Mouse (Mus musculus) lung, postnatal 4 days (tissue): ENCODE measurements around the gene Cttnbp2nl.

Source experiments
- DNase-seq, 2 experiments: peaks; one replicate each; pipeline ENCODE4 v3.0.0; 2021

Gene Cttnbp2nl

DNA sequence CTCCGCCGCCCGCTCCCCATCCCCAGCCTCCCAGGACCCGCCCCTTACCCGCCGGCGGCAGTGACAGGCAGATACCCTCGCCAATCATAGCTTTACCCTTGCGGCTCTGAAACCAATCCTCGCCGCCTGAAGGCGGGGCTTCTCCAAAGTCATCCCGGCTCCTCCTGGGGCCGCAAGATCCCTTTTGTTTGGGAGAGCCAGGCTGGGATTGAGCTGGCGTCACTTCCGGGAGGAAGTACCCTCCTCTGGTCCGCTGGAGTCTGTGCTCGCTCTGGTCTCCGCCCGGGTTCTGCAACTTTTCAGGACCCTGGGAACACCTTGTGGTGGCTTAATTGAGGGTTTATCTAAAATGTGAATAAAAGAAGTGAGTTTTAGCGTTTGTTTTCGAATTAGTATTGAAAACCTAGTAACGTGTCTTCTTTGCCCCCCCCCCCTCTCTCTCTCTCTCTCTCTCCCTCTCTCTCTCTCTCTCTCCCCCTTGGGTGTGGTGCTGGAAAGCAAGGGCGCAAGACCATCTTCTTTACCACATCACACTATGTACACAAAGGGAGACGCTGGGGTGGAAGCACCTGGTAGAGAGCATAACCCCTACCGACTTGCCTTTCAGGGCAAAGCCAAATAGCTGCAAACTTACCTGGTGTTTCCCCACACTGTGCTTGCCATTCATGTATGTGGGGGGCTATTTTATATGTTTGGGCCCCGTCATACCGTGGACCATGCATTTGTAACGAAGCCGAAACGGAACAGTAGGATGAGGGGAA, at the start of gene Cttnbp2nl:
Gene Cttnbp2nl, minus strand, starts transcription at position 210 of the 761 bp plus-strand sequence.
- peak; percentile 98 to 99 for DNase-seq

DNA sequence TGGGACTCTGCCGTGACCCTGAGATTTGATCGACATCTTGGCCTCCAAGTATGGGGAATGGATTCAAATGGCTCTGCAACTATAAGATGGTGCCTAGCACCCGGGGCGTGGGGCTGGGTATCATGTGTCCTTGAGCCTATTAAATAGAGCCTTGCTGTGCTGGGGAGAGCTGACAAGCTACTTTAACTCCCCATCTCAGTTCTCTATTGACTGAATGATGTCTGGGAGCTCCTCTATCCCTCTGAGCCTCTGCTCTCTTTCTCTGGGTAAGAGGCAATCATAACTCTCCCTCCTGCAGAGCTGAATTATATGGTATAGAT, 47.3 kb upstream of the Cttnbp2nl start:
- no peak for DNase-seq

DNA sequence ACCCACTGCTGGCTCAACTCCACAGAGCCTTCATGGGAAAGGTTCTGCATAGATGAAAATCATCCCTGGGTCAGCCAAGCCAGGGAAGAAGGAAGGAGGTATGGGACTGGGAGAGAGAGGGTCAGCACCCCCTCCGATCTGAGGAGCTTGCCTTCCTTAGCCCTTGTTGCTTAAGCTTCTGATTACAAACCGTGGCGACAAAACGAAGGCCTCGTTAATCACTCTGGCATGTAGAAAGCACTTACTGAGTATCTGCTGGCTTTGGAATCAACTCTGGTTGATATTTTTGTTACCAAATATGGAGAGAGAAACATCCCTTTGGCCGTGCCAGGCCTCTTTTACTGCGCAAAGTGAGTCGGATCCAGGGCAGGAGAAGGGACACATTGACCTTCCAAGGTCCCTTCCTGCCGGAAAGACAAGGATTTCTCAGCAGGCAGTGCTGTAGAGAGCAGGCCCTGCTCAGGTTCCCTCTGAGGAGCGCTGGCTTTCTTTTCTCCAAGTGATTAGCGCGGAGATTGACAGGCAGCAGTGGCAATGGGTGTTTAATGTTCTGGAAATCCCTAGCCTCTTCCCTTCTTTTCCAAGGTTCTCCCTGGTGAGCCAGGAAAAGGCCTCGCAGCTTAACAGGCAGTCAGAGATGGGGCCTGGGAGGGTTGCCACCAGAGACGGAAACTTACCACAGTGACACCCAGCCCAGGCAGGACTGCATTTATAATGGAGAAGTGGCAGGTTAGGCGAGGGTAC, 46.8 kb upstream of the Cttnbp2nl start:
- no peak for DNase-seq

DNA sequence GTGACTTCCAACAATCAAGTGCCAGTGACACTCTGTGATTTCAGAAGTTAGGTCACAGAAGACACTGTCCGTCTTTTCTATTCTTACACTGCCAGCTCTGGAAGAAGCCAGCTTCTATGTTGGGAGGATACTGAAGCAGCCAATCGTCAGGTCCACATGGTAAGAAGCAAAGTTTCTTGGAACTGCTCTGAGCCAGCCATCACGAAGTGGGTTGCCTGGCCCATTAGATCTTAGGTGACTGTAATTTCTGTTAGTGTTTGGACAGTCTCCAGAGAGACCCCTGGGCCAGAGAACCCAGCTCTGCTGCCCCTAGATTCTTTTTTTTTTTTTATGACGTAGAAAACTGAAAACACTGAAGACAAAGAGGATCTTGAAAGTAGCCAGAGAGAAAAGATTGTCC, 44.6 kb upstream of the Cttnbp2nl start:
- no peak for DNase-seq

DNA sequence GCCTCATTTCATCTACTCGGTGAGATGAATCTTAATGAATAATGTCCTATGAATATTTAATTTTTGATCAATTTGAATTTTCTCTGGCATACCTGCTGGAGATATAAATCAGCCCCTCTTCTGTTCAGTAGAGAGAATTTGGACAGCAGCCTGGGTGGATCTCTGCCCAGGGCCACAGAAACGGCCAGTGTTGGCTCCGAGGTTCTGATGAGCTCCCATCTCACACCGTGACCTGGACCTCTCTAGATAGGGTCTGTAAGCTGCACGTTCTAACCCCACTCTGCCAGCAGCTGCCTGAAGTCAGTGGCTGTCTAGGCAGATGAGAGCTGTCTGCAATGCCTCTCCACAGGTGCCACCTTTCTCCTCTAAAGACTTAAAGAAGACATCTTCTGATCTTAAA, 42.1 kb upstream of the Cttnbp2nl start:
- no peak for DNase-seq

DNA sequence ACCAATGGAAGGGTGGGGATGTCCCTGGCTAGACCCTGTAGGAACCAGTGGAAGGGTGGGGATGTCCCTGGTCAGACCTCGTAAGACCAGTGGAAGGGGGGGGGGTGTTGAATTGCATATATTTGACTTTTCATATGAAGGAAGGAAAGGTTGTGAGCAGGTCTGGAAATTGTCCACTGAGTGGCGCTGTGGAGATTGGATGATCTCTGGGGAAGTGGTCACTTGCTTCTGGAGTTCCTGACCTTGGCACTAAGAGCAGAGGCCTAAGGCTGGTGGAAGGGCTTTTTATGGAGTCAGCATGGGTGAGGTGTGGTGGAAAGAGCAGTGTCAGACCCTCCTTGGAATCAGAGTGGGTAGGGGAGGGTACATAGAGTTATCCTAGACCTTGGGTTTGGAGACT, 41.5 kb upstream of the Cttnbp2nl start:
- no peak for DNase-seq

DNA sequence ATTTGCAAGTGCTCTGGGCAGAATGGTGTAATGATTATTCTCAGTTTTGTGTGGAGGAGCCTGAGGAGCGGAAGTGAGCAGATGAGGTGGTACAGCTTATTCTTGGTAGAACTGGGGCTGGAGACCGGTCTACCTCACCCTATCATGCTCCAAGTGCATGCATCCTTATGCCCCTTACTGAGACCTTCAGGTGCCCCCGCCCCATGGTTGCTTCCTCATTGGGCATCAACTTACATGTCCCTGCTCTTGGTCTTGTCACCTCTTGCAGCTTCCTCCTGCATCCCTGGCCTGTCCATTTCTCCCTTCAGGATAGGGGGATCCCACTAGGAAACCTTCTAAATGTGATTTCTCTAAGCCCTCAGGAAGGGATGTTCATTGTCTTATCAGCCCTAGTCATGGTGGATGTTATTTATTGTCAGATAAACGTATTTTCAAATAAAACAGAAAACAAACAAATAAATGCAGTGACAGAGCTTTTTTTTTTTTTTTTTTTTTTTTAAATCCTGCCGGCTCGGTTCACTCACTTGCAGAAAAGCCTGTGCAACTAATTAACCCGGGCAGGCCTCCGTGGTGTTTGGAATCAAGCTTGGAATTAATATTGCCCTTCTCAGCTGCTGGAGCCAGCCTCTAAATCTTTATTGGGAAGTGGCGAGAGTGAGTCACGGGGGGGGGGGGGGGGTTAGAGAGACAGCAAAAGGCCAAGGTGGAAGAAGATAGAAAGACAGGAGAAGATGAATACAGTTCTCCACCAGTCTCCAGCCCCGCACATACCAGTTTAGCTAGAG, 40.0 kb upstream of the Cttnbp2nl start:
- no peak for DNase-seq

DNA sequence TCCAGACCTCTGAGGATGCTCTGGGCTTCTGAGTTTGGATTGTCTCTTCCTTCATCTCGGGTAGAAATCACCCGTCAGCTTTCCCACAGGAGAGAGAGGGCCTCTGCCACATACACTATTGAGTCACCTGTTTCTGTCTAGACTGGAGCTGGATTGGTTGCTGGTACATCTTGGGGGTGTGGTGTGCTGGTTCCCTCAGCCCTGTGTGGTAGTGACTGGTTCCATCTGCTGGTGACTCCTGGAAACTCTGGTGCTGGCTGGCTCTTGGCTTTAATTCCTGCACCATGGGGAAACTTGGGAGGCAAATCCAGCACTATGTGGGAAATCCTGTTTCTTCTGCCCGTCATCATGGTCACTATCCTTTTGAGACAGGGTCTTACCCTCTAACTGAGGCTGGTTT, 38.0 kb upstream of the Cttnbp2nl start:
- DNase-seq: peak; percentile 49 to 67

DNA sequence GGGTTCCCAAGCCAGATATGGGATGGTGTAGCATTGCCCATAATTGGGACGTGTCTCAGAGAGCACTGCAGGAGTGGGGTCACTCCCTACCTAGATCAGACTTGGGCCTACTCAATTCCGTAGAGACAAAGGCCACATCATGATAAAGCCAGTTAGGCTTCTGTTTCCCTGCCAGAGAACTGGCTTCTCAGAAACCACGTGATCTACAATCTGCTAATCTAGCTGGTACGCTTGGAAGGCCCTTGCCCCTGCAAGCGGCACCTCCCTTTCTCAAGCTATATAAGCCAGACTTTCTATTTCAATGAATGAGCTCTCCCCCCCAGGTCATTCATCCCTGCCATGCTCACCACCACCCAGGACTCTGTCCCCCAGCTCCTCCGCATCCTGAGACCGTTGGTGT, 37.2 kb upstream of the Cttnbp2nl start:
- no peak for DNase-seq

DNA sequence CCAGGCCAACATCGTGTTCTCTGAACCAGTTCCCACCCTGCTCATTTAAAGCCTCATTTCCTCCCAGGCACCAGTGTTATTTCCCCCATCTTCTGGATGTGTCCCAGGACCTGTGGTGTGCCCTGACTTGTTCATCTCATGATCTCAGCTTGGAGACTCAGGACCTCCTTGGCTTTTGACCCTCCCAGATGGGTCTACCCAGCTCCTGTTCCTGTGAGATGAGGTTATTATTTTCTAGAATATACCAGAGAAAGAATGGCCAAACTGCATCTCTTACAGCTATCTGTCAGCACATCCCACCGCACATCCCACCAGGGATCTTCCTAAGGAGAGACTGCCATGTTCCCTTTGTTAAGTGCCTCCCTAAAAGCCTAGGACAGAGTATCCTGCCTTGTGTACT, 35.7 kb upstream of the Cttnbp2nl start:
- no peak for DNase-seq

DNA sequence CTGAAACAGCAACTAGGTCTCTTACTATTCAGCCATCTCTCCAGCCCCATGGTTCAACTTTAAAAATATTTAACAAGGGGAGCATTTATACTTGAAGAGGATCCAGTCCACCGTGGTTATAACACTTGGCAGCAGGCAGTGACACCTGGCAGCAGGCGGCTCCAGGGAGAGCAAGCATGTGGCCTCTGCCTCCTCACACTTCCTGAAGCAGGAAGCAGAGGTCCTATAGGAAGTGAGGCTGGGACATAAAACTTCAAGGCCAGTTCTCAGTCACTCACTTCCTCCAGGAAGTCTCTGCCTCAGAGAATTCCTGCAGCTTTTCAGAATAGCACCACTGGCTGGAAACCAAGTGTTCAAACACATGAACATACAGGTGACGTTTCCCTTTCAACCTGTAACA, 34.4 kb upstream of the Cttnbp2nl start:
- DNase-seq: peak in 1 of 2 experiments; percentile 34

DNA sequence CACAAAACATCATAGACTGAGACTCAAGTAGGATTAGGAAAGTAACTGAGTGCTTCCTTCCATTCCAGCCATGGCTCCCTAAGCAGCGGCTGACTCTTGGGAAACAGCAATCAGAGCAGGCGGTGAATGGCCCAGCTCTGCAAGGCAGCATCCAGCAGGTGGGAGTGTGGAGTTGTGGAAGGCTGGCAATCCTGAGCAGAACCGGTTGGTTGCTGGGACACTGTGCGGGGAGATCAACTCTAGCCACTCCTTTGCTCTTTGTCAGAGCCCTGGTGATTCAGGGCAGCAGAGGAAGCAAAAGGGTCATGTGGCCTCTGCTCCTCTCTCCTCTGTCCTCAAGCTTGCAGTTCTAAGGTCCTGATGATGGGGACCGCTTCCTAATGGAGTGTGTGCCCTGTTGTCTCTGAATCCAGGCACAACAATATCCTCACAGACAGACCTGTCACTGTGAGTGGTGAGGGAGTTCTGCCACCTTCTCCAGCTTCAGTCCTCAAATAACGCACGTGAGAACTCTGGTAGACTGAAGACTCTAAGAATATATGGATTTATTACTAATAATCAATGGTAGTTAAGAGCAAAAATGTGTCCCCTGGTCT, 25.4 kb upstream of the Cttnbp2nl start:
- DNase-seq: peak; percentile 77 to 82

DNA sequence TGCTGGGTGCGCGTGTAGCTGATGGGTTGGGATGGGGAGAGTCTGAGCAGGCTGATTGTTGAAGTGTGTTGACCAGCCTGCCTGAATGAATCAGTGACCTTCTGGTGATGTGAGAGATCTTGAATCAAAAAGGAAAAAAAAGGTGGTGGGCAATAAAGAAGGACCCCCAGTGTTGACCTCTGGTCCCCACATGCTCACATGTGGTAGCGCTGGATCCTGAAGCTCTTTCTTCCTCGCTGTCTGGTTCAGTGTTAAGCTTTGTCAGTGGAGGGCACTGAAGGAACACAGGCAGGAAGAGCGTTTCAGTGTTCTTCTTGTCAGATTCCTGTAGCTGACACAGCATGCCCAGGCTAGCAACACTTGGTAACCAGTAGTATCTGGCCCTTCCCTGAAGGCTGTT, 22.9 kb upstream of the Cttnbp2nl start:
- DNase-seq: no peak

DNA sequence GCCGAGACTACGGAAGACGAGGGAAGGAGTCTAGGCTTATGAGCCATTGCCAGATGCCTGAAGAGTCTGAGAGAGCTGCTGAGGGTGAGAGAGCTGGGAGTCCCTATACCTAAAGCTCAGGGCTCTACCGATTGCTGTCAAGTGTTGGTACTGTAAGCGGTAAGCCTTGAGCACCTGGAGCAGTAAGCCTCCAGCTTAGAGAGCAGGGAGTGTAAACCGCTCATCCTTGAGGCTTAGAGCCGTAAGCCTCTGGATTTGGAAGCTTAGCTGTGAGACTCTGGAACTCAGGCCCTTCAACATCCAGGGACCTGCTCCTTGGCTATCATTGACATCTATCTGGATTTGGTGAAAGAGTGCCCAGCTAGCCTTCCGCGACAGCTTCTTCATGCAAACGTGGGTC, 19.6 kb upstream of the Cttnbp2nl start:
- DNase-seq: no peak

DNA sequence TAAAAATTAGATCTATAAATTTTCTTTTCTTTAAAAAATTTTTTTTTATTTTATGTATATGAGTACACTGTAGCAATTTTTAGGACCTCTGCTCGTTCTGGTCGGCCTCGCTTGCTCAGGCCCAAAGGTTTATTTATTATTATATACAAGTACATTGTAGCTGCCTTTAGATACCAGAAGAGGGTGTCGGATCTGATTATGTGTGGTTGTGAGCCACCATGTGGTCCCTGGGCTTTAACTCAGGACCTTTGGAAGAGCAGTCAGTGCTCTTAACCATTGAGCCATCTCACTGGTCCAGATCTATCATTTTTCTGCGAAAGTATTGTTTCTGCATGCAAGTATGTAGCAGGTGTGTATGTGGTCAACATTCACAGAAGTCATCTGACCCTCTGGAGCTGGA, 18.3 kb upstream of the Cttnbp2nl start:
- DNase-seq: no peak

DNA sequence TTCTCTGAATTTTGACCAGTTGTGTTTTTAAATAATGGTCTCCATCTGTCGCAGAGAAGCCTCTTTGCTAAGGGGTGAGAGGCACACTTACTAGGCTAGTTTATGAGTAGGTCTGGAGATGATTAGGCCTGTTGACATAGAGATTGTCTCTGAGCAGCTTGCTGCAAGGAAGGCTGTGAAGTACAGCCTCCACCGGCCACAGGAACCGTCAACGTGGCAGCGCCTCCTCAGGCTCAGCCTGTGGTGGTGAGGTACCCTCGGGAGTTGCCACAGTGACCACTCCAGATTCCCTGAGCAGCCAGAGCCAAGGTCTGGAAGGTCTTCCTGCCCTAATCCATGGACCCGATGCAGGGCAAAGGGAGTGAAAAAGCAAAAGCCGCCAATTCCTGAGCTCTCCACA, 17.6 kb upstream of the Cttnbp2nl start:
- DNase-seq: no peak

DNA sequence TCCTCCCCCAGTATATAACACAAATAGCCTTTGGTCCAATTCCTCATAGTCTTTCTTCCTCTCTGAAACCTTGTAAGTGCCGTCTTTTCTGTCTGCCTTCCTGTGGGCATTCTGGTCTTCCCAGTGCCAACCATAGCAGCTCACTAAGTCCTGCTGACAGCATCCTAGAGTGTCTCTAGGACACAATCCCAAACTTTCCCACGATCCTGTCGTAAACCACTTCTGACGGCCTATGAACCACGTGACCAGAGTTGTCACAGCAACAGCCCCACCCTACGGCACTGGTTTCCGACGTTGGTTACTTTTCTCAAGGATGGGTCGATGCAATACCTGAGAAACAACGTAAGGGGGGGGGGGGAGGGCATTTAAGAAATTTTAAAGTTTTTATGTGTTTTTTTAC, 13.6 kb upstream of the Cttnbp2nl start, which contains the start of gene 4930564D02Rik:
Gene 4930564D02Rik, plus strand, starts transcription at position 301 of the 400 bp plus-strand sequence.
- no peak for DNase-seq

DNA sequence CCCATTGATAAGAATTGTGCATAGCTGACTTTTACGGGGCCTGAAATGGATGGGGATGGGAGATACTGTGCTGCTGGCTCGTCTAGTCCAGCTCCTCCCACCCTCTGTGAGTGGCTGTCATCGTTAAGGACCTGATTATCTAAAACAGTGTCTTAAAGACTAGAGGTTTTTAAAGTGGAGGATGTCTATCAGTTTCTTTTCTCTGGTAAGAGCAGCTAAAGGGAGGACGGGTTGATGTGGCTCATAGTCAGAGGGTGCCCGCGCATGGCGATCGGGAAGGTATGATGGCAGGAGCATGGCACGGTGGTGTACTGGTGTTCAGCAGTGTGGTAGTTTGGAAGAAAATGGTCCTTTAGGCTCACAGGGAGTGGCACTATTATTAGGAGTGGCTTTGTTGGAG, 9.7 kb upstream of the Cttnbp2nl start:
- DNase-seq: no peak

DNA sequence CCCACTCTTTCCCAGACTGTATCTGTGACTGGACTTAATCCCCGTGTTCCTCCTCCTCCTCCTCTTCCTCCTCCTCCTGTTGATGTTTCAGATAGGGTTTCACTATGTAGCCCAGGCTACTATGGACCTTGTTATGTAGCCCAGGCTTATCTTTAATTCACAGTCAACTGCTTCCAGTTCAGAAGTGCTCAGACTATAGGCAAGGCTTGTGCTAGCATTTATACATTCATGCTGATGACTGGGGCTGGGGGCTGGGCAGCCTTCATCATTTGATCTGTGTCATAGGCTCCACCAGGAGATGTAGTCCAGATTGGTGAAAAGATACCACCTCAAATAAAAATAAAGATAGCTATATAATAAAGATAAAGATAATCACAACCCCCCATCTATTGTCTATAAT, 9.0 kb upstream of the Cttnbp2nl start:
- DNase-seq: no peak

DNA sequence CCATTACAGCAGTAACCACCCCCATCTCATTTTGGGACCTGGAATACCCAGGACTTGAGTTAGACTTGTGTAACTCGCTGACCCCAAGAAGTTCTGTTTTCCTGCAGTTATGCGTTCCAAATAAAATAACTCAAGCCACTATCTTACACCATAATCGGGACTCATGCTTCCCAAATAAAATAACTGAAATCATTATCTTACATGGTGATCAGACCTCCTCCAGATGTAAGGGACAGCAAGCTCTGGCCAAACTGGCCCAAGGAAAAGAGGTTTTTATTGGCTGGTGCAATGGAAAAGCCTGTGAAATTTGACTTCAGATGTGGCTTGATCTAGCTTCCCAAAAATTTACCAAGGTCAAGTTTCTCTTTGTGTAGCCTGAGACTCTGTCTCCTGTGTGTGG, 8.6 kb upstream of the Cttnbp2nl start:
- DNase-seq: no peak

DNA sequence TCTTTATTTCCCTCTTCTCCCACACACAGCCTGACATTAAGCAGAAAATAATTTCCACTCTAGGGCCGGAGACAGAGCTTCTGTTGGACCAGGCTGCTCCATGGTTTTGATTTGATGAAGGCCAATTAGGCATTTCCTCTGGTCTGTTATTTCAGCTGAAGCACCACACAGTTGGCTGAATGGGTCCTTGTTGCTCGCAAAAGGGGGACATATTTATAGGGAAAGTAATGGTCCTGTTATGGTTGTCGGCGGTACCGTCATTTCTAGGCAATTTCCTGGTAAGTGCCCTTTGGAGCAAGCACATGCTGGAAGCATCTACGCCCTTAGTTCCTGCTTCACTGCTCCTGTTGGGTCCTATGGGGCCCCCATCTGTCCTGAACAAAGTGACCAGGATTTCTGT, 8.0 kb upstream of the Cttnbp2nl start:
- no peak for DNase-seq

DNA sequence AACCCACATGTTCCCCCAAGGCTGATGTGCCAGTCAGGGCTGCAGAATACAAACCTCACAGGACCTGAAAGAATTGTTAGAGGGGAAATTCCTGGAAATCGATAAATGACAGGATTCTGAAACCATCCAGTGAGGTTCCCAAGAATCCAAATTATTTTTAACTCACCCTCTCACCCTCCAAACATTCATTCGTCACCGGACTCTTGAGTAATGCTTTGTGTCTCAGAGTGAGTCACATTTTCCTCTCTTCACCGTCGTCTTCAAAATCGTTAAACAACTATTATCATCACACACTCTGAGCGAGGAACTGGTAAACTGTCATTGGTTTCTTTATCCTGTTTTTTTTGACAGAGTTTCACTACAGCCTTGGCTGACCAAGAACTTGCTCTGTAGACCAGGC, 7.0 kb upstream of the Cttnbp2nl start:
- DNase-seq: no peak
